Mouse (Mus musculus) brain, embryonic 14.5 days (tissue): Measurements from ENCODE around the gene Dpysl5.
A peak's percentile ranks its signal among the peaks of the same experiment; 100 is the strongest.

Experiments
- CTCF ChIP-seq: fragments of 200-500 bp; IDR thresholded peaks from 2 replicates; pipeline ENCODE4 v1.5.1; 2012; ENCODE audit warnings: inconsistent platforms, mild to moderate bottlenecking, moderate library complexity, borderline replicate concordance; ENCODE audit not compliant: insufficient read depth, insufficient read length; ENCODE audit errors: extremely low read depth
- POLR2A ChIP-seq: fragments of 200-500 bp; IDR thresholded peaks from 2 replicates; pipeline ENCODE4 v1.6.1; 2012; ENCODE audit warnings: mild to moderate bottlenecking, inconsistent platforms, borderline replicate concordance; ENCODE audit not compliant: poor library complexity, insufficient read depth, insufficient read length, severe bottlenecking; ENCODE audit errors: extremely low read depth

DNA sequence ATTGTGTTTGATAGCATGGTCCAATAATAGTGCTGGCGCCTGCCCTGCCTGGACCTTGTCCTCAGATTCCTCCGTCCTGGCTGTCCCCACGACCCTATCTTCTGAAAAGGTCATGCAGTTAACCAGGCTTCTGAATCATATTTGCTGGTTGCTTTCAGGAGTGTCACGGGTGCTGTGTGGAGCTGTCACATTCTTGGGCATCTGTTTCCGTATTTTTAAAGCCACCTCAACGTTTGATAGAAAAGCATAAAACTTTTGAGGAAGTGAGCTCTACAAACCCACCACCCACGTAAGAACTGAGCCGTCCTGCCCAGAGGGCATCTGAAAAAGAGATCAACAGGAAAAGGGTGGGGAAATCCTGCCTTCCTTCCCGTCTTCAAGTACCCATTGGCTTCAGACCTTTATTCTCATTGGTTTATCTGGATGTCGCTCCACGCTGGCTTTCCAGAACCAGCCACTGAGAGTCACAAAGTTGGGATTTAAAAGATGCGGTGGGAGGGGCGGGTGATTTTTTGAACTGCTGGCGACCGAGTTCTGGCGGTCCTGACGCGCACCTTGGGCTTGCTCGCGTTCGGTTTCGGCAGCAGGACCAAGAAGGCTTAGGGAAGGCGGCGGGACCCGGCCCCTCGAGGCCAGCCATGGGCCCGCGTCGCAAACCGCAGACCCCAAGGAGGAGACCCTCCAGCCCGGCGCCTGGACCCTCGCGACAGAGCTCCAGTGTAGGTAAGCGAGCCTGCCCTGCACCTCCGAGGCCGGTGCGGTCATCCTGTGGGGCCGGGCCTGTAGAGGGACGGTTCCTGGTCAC is 44.8 kb upstream of the Dpysl5 start, which contains the start of gene Cenpa:
- TF ChIP-seq CTCF (no peak), POLR2A (peak; percentile 30; the same call in 1 of the 2 replicates)
